Mouse (Mus musculus) ES-Bruce4 (cell line): Measurements from ENCODE around the gene Nit1.

Source experiments
- CTCF ChIP-seq: IDR thresholded peaks from one replicate; pipeline ENCODE4 v1.8.1; 2011; ENCODE audit warnings: low read depth, low read length
- EP300 ChIP-seq: IDR thresholded peaks from 2 replicates; pipeline ENCODE4 v1.6.1; 2011; ENCODE audit warnings: low read depth, low read length; ENCODE audit not compliant: insufficient read depth
- POLR2A ChIP-seq: IDR thresholded peaks from one replicate; pipeline ENCODE4 v1.8.1; 2011; ENCODE audit warnings: low read length; ENCODE audit not compliant: insufficient read depth

DNA sequence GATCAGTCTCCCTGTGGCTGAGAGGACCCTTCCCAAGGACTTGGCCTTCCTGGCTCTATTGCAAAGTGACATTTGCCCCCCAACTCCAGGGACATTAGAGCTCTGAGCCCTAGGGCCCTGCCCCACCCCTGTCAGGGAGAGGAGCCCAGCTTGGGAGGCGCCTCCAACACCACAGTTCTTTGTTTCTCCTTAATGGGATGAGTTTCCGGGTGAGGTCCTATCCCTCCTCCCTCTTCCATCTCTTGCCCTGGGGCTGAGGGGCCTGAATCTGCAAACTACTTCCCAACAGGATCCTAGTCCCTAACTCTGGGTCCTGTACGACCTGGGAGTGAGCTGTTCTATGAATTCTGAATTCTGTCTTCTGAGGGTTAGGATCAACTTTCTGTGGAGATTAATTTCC, 27.4 kb upstream of the Nit1 start:
- TF ChIP-seq CTCF = no peak
- no peak for TF ChIP-seq POLR2A
- peak; percentile 81 for TF ChIP-seq EP300
